Mouse (Mus musculus) lung, postnatal 0 days (tissue): ENCODE measurements at regions not wholly inside any gene's neighbourhood (a gene's known extent, or its start where the extent isn't known, plus 50 kb on each side); places are given as distances from the start of the nearest gene placed in this dataset.

Source experiments
- CTCF ChIP-seq: IDR thresholded peaks from 2 replicates; pipeline ENCODE4 v1.5.1; 2016; ENCODE audit warnings: antibody characterized with exemption, mild to moderate bottlenecking
- EP300 ChIP-seq: IDR thresholded peaks from 2 replicates; pipeline ENCODE4 v1.6.1; 2016; ENCODE audit warnings: antibody characterized with exemption, mild to moderate bottlenecking, control low read depth

DNA sequence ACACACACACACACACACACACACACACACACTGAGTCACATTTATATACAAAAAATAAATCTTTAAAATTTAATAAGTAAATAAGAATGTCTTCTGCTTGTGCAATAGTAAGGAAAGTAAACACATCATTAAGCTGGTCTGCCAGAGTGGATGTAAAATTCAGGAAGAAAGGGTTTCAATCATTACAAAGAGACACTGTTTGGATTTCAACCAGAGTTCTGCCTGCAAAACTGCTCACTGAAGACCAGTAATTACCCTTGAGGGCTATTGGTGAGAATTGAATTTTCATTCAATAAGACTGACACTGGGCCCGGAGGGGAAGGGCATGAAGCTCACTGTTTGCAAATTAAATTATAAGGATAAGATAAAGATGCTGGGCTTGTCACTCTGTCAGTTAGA, 1682.5 kb downstream of the D3Ertd751e start:
- no peak for TF ChIP-seq EP300
- no peak for TF ChIP-seq CTCF
